Mouse (Mus musculus): ENCODE measurements around the gene Coa7. TPM values are rescaled to one million over a fixed set of nuclear protein-coding genes. Genes with fewer than 3 reads are reported as not detected.

Coa7 gene
- 56.7 and 58.5 TPM in 2 replicates for polyA plus RNA-seq (2015; fragmentation: Nextera tagmentation; extraction: Ambion mirVana)

DNA sequence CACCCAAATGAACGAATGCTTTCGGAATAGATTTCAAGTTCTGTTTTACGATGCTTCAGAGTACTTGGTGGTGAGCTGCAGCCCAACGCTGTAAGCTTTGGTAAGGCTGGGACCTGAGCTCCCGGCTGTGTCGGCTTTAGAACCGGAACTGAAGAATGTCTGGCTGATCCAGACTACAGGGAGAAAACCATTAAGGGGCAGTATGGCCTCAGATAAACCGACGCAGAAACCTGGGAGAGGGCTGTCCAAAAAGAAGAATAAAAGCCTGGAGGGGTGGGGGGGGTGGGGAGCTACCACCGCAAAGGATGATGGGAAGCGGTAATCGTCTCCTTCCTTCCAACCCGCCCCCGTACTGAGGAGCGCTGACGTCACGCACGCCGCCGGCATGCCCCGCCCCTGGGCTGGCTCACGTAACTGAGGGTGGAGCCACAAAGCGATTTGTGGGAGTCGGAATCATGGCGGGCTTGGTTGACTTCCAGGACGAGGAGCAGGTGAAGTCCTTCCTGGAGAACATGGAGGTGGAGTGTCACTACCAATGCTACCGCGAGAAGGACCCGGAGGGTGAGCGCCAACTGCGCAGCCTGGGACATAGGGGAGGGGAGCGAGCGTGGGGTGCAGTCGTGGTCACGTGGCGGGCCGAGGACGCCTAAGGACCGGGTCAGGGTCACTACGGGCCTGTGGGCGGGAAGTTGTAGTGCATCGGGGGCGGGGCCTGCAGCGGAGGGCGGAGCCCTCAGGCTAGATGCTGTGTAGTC, at the start of gene Coa7:
Coa7 (plus strand) TSS at position 411 of the 755 bp plus-strand sequence.
- Histone ChIP-seq H3K4me3 (replicated peaks; ENCODE audit: low read length) (peak within 1 kb of the TSS; percentile 82), H3K4me2 (ENCODE audit: low read length) (peak within 1 kb of the TSS; percentile 62), H3K27ac (ENCODE audit: low read length) (peak within 1 kb of the TSS; percentile 96), H3K36me3 (ENCODE audit: control insufficient read depth, insufficient read depth) (no peaks in the 10 kb centered on the region), H3K4me1 (replicated peaks; ENCODE audit: control insufficient read depth, insufficient read depth, low read length) (peaks cover 14% of the 10 kb centered on the region), H3K9me3 (ENCODE audit: control insufficient read depth, low read length) (no peaks in the 10 kb centered on the region), H3K27me3 (replicated peaks; ENCODE audit: control insufficient read depth, insufficient read depth, low read length) (no peaks in the 10 kb centered on the region), H3K9ac (replicated peaks; ENCODE audit: low read depth, low read length) (peak within 1 kb of the TSS; percentile 76)
- ATAC-seq: peak; percentile 93
- under 1% methylated on average over 44 of the region's 45 CpGs for WGBS

DNA sequence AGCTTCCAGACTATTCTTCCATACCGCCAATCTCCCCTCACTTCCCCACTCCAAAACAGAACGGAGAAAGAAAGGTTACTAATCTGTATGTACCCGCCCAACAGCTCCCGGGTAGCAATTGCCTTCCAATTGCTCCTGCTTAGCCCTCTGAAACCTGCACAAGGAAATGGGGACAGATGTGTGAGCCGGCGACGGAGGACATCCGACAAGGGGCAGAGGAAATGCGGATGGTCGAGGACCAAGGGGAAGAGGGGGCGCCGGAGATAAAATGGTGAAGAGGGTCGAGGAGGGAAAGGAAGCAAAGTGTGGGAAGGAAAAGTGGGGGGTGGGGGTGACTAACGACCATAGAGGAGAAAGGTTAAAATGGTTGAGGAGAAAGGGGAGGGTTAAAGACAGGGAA, 27.7 kb upstream of the Coa7 start:
- peak; percentile 3 for ATAC-seq
- Histone ChIP-seq H3K27ac (ENCODE audit: low read length) (peak overlapping the region; percentile 92), H3K36me3 (ENCODE audit: control insufficient read depth, insufficient read depth) (no peaks in the 10 kb centered on the region), H3K27me3 (replicated peaks; ENCODE audit: control insufficient read depth, insufficient read depth, low read length) (no peaks in the 10 kb centered on the region), H3K4me2 (ENCODE audit: low read length) (peak overlapping the region; percentile 79), H3K4me3 (replicated peaks; ENCODE audit: low read length) (peak overlapping the region; percentile 95), H3K4me1 (replicated peaks; ENCODE audit: control insufficient read depth, insufficient read depth, low read length) (peaks cover 21% of the 10 kb centered on the region), H3K9me3 (ENCODE audit: control insufficient read depth, low read length) (0 out of 2 replicates have a peak, but pooled peaks cover 2% of the 10 kb centered on the region), H3K9ac (replicated peaks; ENCODE audit: low read depth, low read length) (peak overlapping the region; percentile 95)
- 0% methylated on average over 14 of the region's 14 CpGs for WGBS

DNA sequence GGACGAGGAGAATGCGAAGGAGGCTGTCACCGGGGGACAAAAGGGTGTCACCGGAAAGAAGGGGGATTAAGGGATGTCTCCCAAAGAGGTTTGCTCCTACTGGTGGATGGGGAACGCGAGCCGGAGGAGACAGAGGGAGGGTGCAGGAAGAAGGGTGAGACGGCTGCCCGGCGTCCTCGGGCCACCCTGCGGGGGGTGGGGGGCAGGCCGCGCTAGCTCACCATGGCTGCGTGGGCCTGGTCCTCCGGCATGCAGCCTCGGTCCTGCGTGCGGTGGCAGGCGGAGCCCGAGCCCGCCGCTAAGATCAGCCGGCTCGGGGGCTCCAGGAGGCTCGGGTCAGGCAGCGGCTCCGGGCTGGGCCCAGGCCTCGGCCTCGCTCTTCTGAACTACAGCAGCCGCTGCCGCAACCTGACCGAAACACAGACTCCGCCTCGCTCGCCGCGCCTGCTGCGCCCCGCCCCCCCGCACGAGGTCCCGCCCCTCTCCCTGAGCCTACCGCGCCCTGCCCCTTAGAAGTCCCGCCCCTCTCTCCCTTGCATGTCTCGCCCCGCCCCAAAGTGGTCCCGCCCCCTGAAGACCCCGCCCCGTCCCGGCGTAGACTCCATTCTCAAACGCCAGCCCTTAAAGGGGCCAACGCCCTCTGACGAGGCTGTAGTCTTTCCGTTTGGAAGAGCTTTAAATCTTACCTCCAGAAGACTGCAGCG, 27.1 kb upstream of the Coa7 start, which contains the start of gene Zyg11b:
Zyg11b (minus strand) TSS at position 427 of the 704 bp plus-strand sequence.
- WGBS: under 1% methylated on average over 43 of the region's 58 CpGs
- Histone ChIP-seq H3K9ac (replicated peaks; ENCODE audit: low read depth, low read length) (peak within 1 kb of the TSS; percentile 95), H3K27me3 (replicated peaks; ENCODE audit: control insufficient read depth, insufficient read depth, low read length) (no peaks in the 10 kb centered on the region), H3K4me2 (ENCODE audit: low read length) (peak within 1 kb of the TSS; percentile 79), H3K9me3 (ENCODE audit: control insufficient read depth, low read length) (0 out of 2 replicates have a peak, but pooled peaks cover 5% of the 10 kb centered on the region), H3K4me3 (replicated peaks; ENCODE audit: low read length) (peak within 1 kb of the TSS; percentile 95), H3K4me1 (replicated peaks; ENCODE audit: control insufficient read depth, insufficient read depth, low read length) (peaks cover 21% of the 10 kb centered on the region), H3K27ac (ENCODE audit: low read length) (peak within 1 kb of the TSS; percentile 92), H3K36me3 (ENCODE audit: control insufficient read depth, insufficient read depth) (no peaks in the 10 kb centered on the region)
- peak; percentile 97 for ATAC-seq

DNA sequence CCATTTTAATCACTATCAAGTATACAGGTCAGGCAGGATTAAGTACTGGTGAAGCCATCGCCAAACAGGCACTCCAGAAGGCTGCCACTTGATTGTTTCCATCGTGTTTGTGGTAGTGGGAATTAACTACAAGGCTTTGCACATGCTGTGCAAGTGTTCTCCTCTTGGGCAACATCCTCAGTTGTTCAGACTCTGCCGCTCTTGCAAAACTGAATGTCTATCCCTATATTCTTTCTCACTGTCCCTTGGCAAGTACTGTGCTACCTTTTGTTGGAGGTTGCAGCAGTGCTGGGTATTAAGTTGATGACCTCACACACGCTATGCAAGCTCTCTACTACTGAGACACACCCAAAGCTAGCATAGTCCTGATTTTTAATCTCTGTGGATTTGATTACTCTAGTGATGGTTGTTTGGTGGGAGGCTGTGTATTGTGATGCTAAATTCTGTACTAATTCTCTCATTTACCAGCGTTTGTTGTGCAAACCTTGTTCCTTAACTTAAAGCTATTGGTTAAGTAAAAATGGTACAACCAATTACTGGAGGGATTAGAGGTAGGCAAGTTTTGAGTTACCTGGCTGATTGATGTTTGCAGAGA, 25.5 kb upstream of the Coa7 start:
- Histone ChIP-seq H3K4me1 (replicated peaks; ENCODE audit: control insufficient read depth, insufficient read depth, low read length) (peaks cover 21% of the 10 kb centered on the region), H3K36me3 (ENCODE audit: control insufficient read depth, insufficient read depth) (no peaks in the 10 kb centered on the region), H3K27ac (ENCODE audit: low read length) (no peak overlapping the region), H3K9me3 (ENCODE audit: control insufficient read depth, low read length) (0 out of 2 replicates have a peak, but pooled peaks cover 5% of the 10 kb centered on the region), H3K4me2 (ENCODE audit: low read length) (no peak overlapping the region), H3K27me3 (replicated peaks; ENCODE audit: control insufficient read depth, insufficient read depth, low read length) (no peaks in the 10 kb centered on the region), H3K4me3 (replicated peaks; ENCODE audit: low read length) (no peak overlapping the region), H3K9ac (replicated peaks; ENCODE audit: low read depth, low read length) (no peak overlapping the region)
- WGBS: 72% methylated on average over 5 of the region's 5 CpGs
- no peak for ATAC-seq

DNA sequence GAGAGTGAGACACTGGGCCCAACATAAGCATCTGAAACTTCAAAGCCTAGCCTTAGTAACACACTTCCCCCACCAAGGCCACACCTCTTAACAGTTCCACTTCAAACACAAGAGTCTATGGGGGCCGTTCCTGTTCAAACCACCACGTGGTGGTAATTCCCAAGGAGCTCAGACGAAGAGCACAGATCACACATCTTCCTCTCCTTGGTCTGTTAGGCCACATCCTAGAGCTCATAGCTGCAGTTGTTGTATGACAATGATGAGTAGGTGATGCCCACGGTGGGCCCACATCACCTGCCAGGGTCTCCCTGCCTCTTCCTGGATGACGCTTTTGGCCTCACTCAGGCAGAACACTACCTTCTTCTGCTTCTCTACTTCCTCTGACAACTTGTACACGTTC, 17.2 kb upstream of the Coa7 start:
- WGBS: 85% methylated on average over 6 of the region's 6 CpGs

DNA sequence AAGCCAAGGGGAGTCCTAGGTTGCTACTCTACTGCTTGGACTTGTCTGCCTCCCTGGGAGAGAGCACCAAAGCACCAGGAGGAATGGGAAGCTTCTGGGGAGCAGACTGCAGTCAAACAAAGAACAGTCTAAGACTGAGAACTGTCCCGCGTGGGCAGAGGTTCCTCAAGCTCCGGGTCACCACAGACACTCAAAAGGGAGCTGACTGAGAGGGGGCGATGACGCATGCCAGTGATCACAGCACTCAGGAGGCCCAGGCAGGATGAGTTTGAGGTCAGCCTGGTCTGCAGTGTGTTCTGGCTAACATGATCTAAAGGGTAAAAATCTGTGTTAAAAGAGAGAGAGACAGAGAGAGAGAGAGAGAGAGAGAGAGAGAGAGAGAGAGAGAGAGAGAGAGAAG, 13.9 kb upstream of the Coa7 start:
- Histone ChIP-seq H3K4me3 (replicated peaks; ENCODE audit: low read length) (no peak overlapping the region), H3K27ac (ENCODE audit: low read length) (no peak overlapping the region), H3K9me3 (ENCODE audit: control insufficient read depth, low read length) (no peaks in the 10 kb centered on the region), H3K36me3 (ENCODE audit: control insufficient read depth, insufficient read depth) (no peaks in the 10 kb centered on the region), H3K4me2 (ENCODE audit: low read length) (no peak overlapping the region), H3K4me1 (replicated peaks; ENCODE audit: control insufficient read depth, insufficient read depth, low read length) (no peaks in the 10 kb centered on the region), H3K27me3 (replicated peaks; ENCODE audit: control insufficient read depth, insufficient read depth, low read length) (no peaks in the 10 kb centered on the region), H3K9ac (replicated peaks; ENCODE audit: low read depth, low read length) (no peak overlapping the region)
- WGBS: 73% methylated on average over 5 of the region's 5 CpGs
- no peak for ATAC-seq

More for the DNA sequence above, 17.2 kb upstream of the Coa7 start:
- H3K27ac ChIP-seq (ENCODE audit: low read length): no peak overlapping the region
- no peaks in the 10 kb centered on the region for H3K27me3 ChIP-seq (replicated peaks; ENCODE audit: control insufficient read depth, insufficient read depth, low read length)
- no peak for ATAC-seq
- no peaks in the 10 kb centered on the region for H3K36me3 ChIP-seq (ENCODE audit: control insufficient read depth, insufficient read depth)
- no peak overlapping the region for H3K9ac ChIP-seq (replicated peaks; ENCODE audit: low read depth, low read length)
- H3K4me3 ChIP-seq (replicated peaks; ENCODE audit: low read length): no peak overlapping the region
- no peaks in the 10 kb centered on the region for H3K9me3 ChIP-seq (ENCODE audit: control insufficient read depth, low read length)
- H3K4me1 ChIP-seq (replicated peaks; ENCODE audit: control insufficient read depth, insufficient read depth, low read length): no peaks in the 10 kb centered on the region
- no peak overlapping the region for H3K4me2 ChIP-seq (ENCODE audit: low read length)

- Histone ChIP-seq H3K9me3 (ENCODE audit: control insufficient read depth, low read length) (0 out of 2 replicates have a peak, but pooled peaks cover 2% of the 10 kb centered on the region), H3K4me2 (ENCODE audit: low read length) (no peak overlapping the region), H3K9ac (replicated peaks; ENCODE audit: low read depth, low read length) (no peak overlapping the region), H3K4me1 (replicated peaks; ENCODE audit: control insufficient read depth, insufficient read depth, low read length) (no peaks in the 10 kb centered on the region), H3K27ac (ENCODE audit: low read length) (no peak overlapping the region), H3K36me3 (ENCODE audit: control insufficient read depth, insufficient read depth) (no peaks in the 10 kb centered on the region), H3K4me3 (replicated peaks; ENCODE audit: low read length) (no peak overlapping the region), H3K27me3 (replicated peaks; ENCODE audit: control insufficient read depth, insufficient read depth, low read length) (no peaks in the 10 kb centered on the region)
- WGBS: 86% methylated on average over 12 of the region's 12 CpGs
- no peak for ATAC-seq
These were observed 10.0 kb upstream of the Coa7 start for GRCm38 (mm10) chr4:108317656-108318605.

- 84% methylated on average over 7 of the region's 8 CpGs for WGBS
- Histone ChIP-seq H3K4me3 (replicated peaks; ENCODE audit: low read length) (no peak overlapping the region), H3K9me3 (ENCODE audit: control insufficient read depth, low read length) (0 out of 2 replicates have a peak, but pooled peaks cover 2% of the 10 kb centered on the region), H3K9ac (replicated peaks; ENCODE audit: low read depth, low read length) (no peak overlapping the region), H3K4me1 (replicated peaks; ENCODE audit: control insufficient read depth, insufficient read depth, low read length) (no peaks in the 10 kb centered on the region), H3K27ac (ENCODE audit: low read length) (no peak overlapping the region), H3K27me3 (replicated peaks; ENCODE audit: control insufficient read depth, insufficient read depth, low read length) (no peaks in the 10 kb centered on the region), H3K36me3 (ENCODE audit: control insufficient read depth, insufficient read depth) (no peaks in the 10 kb centered on the region), H3K4me2 (ENCODE audit: low read length) (no peak overlapping the region)
- ATAC-seq: no peak
These were observed 9.0 kb upstream of the Coa7 start for GRCm38 (mm10) chr4:108318649-108319615.
